Mouse (Mus musculus) c-Kit-negative CD71-positive TER-119-positive erythroid progenitor cells, embryonic 14.5 days (primary cell): ENCODE measurements around the gene Apc2.
"Not testable (repeated sequence)": the region's sequence is repeated elsewhere in the genome, so short reads cannot be mapped to it uniquely, and the experiment has no call there.

Source experiments
- DNase-seq: peaks from one replicate; pipeline ENCODE4 v3.0.0-alpha.2; 2013; ENCODE audit warnings: low read depth, low spot score

The Apc2 gene

DNA sequence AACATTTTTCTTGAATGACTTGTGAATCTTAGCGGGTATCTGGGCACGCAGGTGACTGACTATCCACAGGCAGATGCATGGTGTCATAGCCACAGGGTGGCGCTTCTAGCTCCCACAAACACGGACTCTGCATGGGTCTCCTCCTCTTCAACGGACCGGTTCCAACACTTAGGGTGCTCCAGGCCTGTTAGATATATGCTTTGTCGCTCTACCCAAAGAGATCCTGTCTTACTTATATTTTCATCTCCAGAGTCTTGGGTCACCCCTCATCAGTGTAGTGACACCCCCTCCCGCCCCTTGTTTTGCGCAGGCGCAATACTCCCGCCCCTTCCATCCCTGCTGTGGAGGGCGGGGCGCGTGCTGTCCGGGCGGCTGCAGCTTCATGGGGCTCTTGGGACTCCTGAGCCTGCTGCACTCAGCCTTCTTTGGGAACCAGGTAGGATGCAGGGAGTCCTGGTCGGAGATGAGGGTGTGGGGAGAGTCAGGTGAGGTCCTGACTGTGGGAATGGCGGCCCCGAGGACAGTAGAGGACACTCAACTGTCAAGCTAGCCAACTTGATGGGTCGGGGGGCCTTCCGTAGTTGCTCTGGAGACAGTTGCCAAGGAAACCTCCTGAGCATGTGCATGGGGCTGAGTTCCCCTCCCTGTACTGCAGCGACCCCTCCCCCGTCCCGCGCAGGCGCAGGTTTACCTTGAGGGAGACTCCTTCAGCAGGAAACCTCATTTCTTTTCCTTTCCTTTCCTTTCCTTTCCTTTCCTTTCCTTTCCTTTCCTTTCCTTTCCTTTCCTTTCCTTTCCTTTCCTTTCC is at the start of gene Apc2:
Apc2 (plus strand) TSS at position 360 of the 808 bp plus-strand sequence.
- DNase-seq: no peak

DNA sequence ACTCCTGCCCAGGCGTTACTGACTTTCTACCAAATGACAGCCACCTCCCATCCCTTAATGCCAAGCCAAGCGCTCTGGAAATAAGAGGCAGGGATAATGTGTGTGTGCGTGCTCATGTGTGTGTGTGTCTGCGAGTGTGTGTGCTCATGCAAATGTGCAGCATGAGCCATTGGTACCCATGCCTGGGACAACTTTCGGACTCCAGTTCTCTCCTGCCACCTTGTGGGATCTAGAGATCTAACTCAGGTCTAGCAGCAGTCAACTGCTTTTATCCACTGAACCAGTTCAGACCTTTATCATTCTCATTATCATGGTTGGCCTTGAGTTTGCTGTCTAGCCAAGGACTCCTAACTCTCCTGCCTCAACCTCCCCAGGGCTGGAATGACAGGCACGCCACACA is 47.9 kb upstream of the Apc2 start:
- DNase-seq: no peak

DNA sequence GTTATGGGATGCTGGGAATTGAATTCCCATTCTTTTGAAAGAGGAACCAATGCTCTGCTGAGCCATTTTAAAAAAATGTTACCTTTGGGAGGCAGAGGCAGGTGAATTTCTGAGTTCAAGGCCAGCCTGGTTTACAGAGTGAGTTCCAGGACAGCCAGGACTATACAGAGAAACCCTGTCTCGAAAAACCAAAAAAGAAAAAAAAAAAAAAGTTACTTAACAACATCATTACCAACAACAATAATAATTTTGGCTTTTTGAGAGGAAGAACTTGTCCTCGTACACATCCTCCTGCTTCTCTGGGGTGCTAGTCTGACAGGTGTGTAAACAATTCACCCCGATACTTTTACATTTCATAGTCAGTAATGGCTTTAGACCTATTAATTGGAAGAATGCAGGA is 47.3 kb upstream of the Apc2 start:
- DNase-seq: not testable (repeated sequence)

DNA sequence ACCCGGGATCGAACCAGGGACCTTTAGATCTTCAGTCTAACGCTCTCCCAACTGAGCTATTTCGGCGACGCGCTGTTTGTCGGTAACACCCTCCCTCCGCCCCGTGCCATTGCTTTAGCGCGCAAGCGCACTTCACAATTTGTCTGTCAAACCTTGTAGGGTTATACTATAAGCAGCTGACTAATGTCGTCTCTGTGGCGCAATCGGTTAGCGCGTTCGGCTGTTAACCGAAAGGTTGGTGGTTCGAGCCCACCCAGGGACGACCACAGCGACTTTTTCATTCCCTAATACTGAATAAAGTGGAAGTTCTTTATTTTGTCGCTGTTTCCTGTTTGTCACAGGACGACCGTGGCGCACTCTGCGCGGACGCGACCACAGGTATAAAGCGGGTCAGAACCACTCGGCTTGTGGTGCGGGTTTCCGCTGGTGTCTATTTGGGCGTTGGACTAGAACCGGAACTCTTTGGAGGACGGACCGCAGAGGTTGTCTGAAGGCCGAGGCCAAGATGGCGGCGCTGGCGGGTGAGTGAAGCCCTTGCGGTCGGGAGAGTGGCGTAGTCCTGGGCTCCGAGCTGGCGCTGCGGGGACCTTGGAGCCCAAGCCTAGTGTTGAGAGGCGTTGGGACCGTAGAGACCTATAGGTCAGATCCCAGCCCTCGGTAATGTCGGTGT is 46.7 kb upstream of the Apc2 start, which contains the start of gene Ndufs7:
Ndufs7 (plus strand) TSS at position 151 of the 670 bp plus-strand sequence.
- peak; percentile 96 for DNase-seq

DNA sequence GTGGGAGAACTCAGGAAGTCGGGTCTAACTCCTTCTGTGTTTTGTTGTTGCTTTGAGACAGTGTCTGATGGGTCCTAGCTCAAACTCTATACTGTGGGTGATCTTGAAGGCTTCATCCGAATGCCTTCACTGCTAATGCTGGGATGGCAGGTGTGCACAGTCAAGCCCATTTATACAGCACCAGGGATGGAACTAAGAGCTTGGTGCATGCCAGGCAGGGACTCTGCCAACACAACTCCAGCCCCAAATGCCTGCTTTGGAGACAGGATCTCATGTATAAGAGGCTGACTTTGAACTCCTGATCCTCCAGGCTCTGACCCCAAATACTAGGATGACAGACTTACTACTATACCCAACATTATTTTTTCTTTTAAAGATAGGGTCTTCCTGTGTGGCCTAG is 45.7 kb upstream of the Apc2 start:
- no peak for DNase-seq

DNA sequence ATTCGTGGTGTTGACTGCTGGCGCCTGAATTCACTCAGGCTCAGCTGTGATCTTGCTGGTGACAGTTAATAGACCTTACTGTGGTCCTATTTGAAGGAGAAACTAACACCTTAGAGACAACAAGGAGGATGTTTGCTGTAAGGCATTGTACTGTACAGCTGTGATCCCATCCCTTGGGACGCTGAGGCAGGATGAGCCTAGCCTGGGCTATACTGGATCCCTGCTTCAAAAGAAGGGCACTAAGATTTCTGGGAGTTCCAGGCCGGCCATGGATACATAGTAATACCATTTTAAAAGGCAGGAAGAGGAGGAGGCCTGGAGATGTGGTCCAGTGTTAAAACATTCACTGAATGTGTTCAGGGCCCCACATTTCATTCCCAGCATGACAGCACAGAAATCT is 45.2 kb upstream of the Apc2 start:
- DNase-seq: no peak

DNA sequence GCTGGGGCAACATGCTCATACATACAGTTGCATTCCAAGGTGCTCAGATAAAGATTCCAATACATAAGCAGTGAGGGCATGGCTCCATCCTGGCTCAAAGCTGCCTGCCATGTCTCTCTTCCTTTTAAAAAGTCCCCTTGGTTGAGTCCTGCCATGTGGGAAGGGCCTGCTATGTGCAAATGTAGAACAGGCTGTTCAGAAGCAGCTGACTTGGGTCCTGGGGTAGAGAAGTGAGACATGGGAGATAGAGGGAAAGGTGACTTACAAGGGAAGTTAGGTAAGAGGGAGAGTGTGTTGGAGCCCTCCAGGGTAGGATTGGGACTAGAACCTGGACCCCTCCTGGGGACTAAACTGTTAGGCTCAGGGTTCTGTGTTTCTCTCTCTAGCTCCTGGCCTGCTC is 43.8 kb upstream of the Apc2 start:
- no peak for DNase-seq

DNA sequence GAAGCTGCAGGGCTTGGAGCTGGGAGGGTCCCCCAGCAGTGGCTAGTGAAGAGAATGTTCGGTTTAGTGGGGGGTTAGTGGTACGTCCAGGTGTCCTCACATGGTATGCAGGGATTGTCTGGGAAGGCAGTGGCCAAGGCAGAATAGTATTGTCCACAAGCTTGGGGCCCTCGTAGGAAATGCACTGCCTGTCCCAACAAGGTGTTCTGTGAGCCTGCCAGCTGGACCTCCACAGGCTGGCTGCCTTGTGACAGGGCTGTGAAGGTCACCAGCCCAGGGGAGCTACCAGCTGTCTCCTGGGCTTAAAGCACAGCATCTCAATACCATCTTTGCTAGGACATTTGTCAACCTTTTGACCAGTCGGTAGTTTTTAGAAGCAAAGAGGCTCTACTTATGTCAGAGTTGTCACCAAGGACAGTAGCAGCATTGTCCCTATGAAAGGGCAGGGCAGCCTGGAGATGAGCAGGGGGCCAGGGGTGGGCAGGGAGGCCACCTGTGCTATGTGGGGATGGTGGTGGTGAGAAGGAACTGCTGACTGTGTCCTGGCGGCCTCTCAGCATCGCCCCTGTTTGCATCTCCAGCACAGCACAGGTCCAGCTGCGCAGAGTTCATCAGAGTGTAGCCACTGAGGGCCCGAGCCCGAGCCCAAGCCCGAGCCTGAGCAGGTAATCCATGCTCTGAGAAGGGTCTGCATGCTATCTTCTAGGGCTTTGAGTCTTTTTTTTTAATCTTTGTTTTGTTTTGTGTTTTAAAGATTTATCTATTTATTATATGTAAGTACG is 43.1 kb upstream of the Apc2 start:
- no peak for DNase-seq

DNA sequence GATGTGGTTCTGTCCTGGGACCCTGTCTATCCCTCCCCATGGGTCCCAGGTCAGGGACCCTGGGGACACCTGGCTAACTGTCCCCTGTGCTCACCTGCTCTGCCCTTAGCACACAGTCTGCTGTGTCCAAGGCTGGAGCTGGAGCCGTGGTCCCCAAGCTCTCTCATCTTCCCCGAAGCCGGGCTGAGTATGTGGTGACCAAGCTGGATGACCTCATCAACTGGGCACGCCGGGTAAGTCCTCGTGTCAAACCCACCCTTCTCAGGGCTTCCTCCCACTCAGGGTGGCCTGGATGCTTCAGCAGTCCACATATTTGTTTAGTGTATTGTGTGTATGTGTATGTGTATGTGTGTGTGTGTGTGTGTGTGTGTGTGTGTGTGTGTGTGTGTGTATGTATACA is 42.2 kb upstream of the Apc2 start:
- DNase-seq: no peak

DNA sequence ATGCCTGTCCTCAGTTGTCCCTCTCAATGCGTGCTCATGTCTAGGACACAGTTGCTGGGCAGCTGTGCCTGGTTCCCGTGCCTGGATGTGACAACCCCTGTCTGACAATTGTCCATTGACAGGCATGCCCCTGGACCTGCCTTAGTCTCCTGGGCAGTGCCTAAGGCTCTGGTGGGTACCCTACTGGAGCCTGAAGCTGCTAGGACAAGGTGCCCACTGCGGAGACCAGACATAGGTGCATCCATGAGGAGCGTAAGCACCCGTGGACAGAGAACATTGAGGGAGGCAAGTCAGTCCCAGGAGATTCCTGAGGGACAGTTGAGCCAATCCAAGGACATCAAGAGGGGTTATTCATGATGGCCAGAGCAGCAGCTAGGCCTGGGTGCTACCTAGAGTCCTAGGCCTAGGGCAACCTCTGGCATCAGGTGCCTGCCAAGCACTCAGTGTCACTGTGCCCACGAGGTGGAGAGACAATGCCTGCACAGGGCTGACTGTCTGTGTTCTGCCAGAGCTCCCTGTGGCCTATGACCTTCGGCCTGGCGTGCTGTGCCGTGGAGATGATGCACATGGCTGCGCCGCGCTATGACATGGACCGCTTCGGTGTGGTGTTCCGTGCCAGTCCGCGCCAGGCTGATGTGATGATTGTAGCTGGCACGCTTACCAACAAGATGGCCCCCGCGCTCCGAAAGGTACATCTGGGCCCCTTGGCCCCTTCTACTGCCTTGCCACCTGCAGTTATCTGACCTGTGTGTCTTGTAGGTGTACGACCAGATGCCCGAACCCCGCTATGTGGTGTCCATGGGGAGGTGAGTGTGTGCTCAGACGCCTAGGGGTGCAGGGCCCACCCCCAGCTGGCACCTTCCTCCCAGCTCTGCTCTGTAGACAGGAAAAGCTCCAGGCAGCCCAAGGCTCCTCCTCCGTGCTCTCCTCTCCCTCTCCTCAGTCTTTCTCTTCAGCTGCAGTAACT is 41.2 kb upstream of the Apc2 start:
- DNase-seq: no peak

DNA sequence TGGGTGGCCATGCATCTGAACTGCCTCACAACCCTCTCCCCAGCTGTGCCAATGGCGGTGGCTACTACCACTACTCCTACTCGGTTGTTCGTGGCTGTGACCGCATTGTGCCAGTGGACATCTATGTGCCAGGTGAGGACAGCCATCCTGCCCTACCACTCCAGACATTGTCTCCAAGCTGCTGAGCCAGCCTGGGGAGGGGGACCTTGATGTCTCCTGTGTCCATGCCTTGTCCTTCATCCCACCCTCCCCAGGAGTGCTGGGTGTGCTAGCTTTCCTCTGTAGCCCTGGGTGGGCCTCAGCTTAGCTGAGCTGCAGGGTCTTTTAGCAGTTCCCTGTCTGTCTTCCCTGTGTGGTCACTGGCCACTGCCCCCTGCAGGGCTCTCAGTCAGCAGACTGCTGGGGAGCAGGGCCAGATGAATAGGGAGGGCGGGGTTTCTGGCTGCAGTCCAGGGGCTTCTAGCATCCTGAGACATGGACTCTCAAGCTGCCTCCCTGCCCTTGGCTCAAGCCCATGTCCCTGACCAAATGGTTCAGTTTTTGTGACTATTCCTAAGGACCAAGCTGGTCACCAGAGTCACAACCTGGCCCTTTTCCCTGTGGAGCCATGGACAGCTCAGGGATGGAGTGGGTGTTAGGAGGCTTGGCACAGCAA is 39.8 kb upstream of the Apc2 start:
- DNase-seq: no peak

DNA sequence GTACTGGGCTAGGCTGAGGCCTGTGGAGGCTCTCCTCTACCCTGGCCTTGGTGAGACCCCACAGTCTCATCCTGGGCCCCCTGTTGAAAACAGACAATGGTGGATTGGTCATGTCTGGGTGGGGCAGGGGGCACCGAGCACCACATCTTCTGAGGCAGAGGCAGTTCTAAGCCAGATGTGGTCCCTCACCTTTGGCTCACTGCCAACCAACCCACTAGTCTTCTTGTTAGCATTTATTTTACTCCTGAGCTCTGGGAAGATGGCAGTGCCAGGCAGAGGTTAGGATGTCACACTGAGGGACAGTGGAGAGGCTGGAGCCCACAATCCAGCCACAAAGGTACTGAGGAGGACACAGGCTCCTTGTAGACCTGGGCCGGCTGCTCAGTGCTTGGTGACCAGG is 37.8 kb upstream of the Apc2 start:
- no peak for DNase-seq

DNA sequence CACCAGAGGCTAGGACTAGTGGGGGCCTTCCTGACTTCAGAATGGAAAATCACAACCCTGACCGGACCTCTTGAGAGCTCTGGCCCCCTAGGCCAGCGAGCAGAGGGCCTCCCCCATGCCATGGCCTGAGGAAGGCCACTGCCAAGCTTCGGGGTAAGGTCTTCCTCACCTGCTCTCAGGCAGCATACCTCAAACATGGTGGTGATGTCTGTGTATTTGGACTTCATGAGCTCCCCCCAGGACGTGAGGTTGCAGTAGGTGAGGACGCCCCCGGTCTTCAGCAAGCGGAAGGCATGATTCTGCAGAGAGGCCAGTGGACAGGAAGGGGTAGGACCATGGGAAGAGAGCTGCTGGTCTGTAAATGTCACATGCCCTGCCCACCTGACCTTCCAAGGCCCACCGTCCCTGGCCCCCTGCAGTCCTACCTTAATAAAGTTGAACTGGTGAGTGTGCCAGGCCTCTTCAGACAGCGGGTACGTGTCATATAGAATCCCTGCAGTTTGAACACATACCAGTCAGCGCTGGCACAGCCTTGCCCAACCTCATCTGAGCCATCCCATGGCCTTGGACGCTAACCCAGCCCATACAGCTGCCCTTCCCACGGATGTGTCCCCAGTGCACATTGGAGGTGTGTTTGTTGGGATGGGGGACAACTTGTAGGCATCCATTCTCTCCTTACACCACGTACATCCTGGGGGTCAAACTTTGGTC is 36.9 kb upstream of the Apc2 start:
- DNase-seq: no peak

DNA sequence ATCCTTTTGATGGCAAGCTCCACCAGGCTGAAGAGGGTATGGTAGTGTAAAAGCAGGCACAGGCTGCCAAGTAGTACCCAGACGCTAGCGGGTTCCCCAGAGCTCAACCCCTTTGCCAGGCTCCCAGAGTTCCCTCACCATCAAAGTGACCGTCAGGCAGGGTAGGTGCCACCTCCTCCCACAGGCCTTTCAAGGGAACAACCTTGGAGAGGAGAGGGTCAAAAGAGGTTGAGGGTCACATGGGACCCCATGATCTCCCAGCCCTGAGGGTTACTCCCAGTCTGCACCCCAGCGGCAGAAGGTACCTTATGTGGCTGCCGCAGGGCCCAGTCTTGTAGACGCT is 36.3 kb upstream of the Apc2 start:
- no peak for DNase-seq

DNA sequence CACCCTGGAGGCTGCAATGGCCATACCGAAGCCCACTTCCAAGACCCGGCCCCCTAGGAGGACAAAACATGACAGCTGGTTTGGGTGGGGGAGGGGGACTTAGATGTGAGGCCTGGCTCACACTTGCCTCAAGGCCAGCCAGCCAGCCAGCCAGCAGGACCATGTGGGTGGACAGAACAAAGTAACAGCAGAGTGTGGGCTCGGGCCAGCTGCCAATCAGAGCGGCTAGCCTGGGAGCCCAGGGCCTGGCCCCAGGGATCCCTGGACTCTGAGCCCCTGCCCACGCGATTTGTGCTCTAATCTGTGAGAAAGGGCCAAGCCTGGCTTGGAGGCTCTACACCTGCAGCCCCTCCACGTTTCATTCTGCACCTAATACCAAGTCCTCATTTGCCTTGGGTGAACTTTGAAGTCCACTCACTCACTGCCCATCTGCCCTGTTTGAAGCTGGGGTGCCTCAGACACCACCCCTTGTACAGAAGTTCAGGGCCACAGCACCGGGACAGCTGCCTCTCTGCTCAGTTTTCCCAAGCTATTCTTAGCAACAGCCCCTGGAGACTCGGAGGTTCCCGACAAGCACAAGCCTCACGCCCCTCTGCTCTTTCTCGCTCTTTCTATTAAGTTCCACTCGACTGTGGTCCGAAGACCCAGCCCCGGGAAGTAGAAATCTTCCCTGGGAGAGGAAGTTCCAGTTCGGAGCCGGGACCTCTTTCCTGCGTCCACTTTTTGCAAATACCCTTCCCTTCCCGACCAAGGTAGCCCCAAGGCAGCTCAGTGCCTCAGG is 35.7 kb upstream of the Apc2 start:
- DNase-seq: no peak

DNA sequence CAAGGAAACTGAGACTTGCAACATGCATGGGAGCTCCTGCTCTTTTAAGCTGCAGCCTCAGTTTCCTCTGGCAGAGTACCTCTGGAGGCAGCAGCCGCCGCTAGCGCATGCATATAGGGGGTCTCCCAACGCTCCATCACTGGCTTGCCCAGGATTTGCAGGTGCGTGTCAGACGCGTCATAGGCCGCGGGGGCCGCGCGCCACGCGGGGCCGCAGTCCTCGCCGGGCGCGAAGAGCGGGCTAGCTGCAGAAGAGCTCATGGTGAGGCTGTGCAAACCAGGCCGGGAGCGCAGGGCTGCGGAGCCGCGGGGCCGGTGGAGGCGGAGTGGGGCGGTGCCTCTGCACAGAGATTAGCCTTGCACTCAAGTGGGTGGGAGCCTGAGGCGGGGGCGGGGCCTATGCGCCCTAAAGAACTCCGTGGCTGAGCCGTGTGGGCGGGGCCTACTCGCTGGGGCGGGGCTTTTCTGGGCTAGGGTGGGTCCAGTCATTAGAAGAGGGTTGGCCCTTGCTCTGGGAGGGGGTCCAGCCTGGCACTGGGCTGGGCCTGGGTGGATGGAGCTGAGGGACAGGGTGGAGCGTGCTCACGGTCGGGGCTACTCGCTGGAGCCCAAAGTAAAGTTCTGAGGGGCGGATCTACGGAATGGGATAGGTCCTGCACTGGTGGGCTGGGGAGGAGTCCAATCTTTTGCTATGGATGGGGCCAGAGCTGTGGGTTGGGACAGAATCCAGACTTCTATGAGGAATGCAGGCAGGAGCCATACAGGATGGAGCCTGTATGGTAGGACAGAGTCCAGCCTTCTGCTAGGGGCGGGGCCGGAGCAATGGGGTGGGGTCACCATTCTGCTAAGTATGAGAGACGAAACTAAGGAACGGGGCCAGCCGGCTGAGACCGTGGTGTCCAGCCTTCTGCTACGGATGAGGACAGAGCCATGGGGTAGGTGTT is 34.9 kb upstream of the Apc2 start, which contains the start of the genes Gamt and Dazap1:
Gamt (minus strand) TSS at position 371 of the 943 bp plus-strand sequence.
Dazap1 (plus strand) TSS at position 845 of the 943 bp plus-strand sequence.
- DNase-seq: peak; percentile 90

DNA sequence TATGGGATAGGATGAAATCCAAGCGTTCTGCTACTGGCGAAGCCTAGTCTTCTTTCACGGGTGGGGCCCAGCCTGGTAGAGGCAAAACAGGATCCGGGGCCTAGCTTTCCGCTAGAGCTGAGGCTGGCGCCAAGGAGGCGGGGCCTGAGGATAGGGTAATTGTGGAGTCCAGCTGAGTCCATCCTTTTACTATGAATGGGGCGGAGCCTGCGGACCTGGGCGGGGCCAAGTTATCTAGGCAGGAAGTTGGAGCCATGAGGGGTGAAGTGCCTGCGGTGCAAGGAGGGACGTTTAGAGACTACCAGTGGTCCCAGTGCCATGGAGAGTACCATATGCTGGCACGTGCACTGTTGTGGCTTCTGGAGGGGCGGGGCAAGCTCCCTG is 34.2 kb upstream of the Apc2 start:
- DNase-seq: peak; percentile 84

DNA sequence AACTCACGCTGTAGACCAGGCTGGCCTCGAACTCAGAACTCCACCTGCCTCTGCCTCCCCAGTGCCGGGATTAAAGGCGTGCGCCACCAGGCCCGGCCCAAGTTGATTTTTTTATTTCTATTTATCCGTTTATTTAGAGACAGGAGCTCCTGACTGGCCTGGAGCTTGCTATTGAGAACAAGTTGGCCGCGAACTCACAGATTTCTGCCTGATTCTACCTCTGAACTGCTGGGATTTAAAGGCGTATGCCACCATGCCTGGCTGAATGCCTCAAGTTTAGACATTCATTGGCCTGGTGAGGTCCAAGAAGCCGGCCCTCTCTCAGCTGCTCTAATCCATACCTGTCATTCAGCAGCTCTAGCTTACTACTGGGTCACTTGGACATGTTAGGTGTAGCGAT is 33.6 kb upstream of the Apc2 start:
- DNase-seq: no peak
